Mouse (Mus musculus): ENCODE results near the gene Hip1.
A peak's percentile ranks its signal among the peaks of the same experiment; 100 is the strongest.

Hip1 gene

GRCm38 (mm10) chr5:135531306-135531845 lies 13.5 kb downstream of the Hip1 start:
- DNase-seq (ENCODE audit: low read depth, low spot score): no peak

GRCm38 (mm10) chr5:135529964-135530363 lies 15.0 kb downstream of the Hip1 start:
- DNase-seq (ENCODE audit: low read depth, low spot score): no peak

- DNase-seq (ENCODE audit: low read depth, low spot score): no peak
Observed at GRCm38 (mm10) chr5:135529310-135529709, 15.6 kb downstream of the Hip1 start.

- no peak for DNase-seq (ENCODE audit: low read depth, low spot score)
Observed at GRCm38 (mm10) chr5:135527986-135528385, 16.9 kb downstream of the Hip1 start.

GRCm38 (mm10) chr5:135524660-135525560 lies 20.0 kb downstream of the Hip1 start:
- DNase-seq (ENCODE audit: low read depth, low spot score): no peak

GRCm38 (mm10) chr5:135524087-135524486 lies 20.8 kb downstream of the Hip1 start:
- DNase-seq (ENCODE audit: low read depth, low spot score): no peak

- DNase-seq (ENCODE audit: low read depth, low spot score): no peak
Observed at GRCm38 (mm10) chr5:135522111-135522722, 22.7 kb downstream of the Hip1 start.

- DNase-seq (ENCODE audit: low read depth, low spot score): no peak
Observed at GRCm38 (mm10) chr5:135517348-135517883, 27.5 kb downstream of the Hip1 start.

GRCm38 (mm10) chr5:135513131-135513530 lies 31.8 kb downstream of the Hip1 start:
- DNase-seq (ENCODE audit: low read depth, low spot score): no peak

GRCm38 (mm10) chr5:135511105-135511504 lies 33.8 kb downstream of the Hip1 start:
- DNase-seq (ENCODE audit: low read depth, low spot score): peak; percentile 11

- DNase-seq (ENCODE audit: low read depth, low spot score): no peak
Observed at GRCm38 (mm10) chr5:135508284-135508683, 36.6 kb downstream of the Hip1 start.

GRCm38 (mm10) chr5:135507561-135508273 lies 37.2 kb downstream of the Hip1 start:
- DNase-seq (ENCODE audit: low read depth, low spot score): no peak

GRCm38 (mm10) chr5:135505442-135505841 lies 39.5 kb downstream of the Hip1 start:
- DNase-seq (ENCODE audit: low read depth, low spot score): no peak

- no peak for DNase-seq (ENCODE audit: low read depth, low spot score)
Observed at GRCm38 (mm10) chr5:135502931-135503330, 42.0 kb downstream of the Hip1 start.

- DNase-seq (ENCODE audit: low read depth, low spot score): no peak
Observed at GRCm38 (mm10) chr5:135502027-135502426, 42.9 kb downstream of the Hip1 start.

- DNase-seq (ENCODE audit: low read depth, low spot score): no peak
Observed at GRCm38 (mm10) chr5:135498914-135499313, 46.0 kb downstream of the Hip1 start.

GRCm38 (mm10) chr5:135497347-135497955 lies 47.5 kb downstream of the Hip1 start:
- no peak for DNase-seq (ENCODE audit: low read depth, low spot score)

- no peak for DNase-seq (ENCODE audit: low read depth, low spot score)
Observed at GRCm38 (mm10) chr5:135496489-135496888, 48.4 kb downstream of the Hip1 start.

GRCm38 (mm10) chr5:135495471-135495870 lies 49.4 kb downstream of the Hip1 start:
- DNase-seq (ENCODE audit: low read depth, low spot score): no peak

GRCm38 (mm10) chr5:135494183-135494910 lies 50.6 kb downstream of the Hip1 start:
- peak; percentile 30 for DNase-seq (ENCODE audit: low read depth, low spot score)

GRCm38 (mm10) chr5:135493095-135493494 lies 51.8 kb downstream of the Hip1 start:
- DNase-seq (ENCODE audit: low read depth, low spot score): no peak

Measured in CD4-positive, CD25-positive, alpha-beta regulatory T cell, adult 2 months (primary cell).